Mouse (Mus musculus) ES-E14 (cell line): Measurements from ENCODE around the gene Smpd3.

Experiments
- MAFK ChIP-seq: IDR thresholded peaks from 2 replicates; pipeline ENCODE4 v1.6.1; 2014; ENCODE audit warnings: mild to moderate bottlenecking, low read depth, low read length, inconsistent platforms; ENCODE audit not compliant: insufficient read depth
- ZNF384 ChIP-seq: IDR thresholded peaks from 2 replicates; pipeline ENCODE4 v1.6.1; 2012; ENCODE audit warnings: low read depth, low read length, inconsistent platforms

DNA sequence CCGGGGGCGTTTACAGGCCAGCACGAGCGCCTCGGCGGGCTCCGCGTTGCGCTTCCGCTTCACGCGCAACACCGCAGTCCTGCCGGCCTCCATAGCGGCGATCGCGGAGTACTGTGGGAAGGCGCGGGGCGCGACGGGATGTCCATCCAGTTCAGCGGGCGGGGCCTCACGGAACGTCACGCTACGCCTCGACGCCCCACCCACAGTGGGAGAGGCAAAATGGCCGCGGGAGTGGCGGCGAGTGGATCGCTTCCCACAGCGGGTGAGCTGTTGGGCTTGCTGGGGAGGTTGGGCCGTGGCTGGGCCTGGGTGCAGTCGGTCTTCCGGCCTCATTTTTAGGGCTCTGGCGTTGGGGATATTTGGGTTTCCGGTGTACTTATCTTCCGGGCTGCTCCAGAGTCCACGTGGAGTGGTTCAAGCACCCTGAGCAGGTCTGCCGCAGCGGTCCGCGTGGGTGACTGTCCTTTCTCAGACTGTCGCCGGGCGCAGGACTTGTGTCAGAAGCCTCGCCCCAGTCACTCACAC is 126.9 kb downstream of the Smpd3 start, which contains the start of the genes Slc7a6os and Prmt7:
- TF ChIP-seq MAFK (no peak), ZNF384 (no peak)
